Mouse (Mus musculus): ENCODE measurements around the gene Trim38. TPM values are rescaled to one million over a fixed set of nuclear protein-coding genes. Genes with fewer than 3 reads are reported as not detected.

The Trim38 gene
- total and polyA plus RNA-seq, 3 experiments = 0.11 TPM; not detected in 2

DNA sequence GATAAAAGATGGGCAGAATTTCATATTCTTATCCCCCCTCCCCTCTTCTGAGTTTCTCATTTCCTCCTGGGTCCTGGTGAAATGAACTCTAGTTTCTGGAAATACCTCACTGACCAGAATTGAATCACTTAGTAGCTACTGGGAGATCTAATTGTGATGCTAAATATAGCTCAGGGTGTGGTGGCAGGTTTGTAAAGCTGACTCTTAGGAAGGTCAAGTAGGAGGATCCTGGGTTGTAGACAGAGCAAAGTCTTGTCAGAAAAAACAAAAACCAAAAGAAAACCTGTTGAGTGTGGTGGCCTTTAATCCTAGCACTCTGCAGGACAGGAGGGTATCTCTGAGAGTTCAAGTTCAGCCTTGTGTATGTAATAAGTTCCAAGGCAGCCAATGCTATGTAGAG, 27.7 kb upstream of the Trim38 start:
- Histone ChIP-seq H3K27ac (ENCODE audit: insufficient read depth, low read depth) (0 out of 2 replicates have a peak overlapping the region, but pooled peaks have one; percentile 10), H3K4me1 (ENCODE audit: control insufficient read depth in 1 of 2, insufficient read depth in 2 of 2) (peaks cover 3 to 29% of the 10 kb centered on the region in 2 experiments; a peak in 3 of 4 replicates), H3K27me3 (replicated peaks) (no peaks in the 10 kb centered on the region), H3K36me3 (replicated peaks in 1 of 2; ENCODE audit: control insufficient read depth in 1 of 2, insufficient read depth in 1 of 2, low read length in 1 of 2) (no peaks in the 10 kb centered on the region), H3K4me3 (replicated peaks in 1 of 3; ENCODE audit: low read depth in 2 of 3, low read length in 2 of 3, poor library complexity in 1 of 3) (no peak overlapping the region), H3K4me2 (ENCODE audit: insufficient read depth, low read depth, poor library complexity, severe bottlenecking) (peak overlapping the region; percentile 71), H3K9me3 (replicated peaks; ENCODE audit: low read length) (no peaks in the 10 kb centered on the region), H3K79me2 (replicated peaks; ENCODE audit: control insufficient read depth, extremely low read depth, insufficient read depth, poor library complexity, severe bottlenecking) (no peaks in the 10 kb centered on the region), H3K9ac (ENCODE audit: insufficient read depth, low read depth) (peak overlapping the region; percentile 69)
- peak; percentile 40 for DNase-seq (ENCODE audit: extremely low read depth)
- in situ Hi-C loops (cut with MboI; ENCODE audit: low pct_ligation_motif_present, low pct_unique_long_range_greater_than_20kb, low sequenced_read_pairs) = no loop called here
- no peak for TF ChIP-seq MYC (IDR thresholded peaks at IDR 0.05; ENCODE audit: low read depth, low read length)
- peak; percentile 49; the same call in 1 of the 2 replicates for TF ChIP-seq MEF2A (IDR thresholded peaks at IDR 0.05; ENCODE audit: borderline replicate concordance, low read depth, low read length)
- dilution Hi-C loops (cut with MboI; ENCODE audit: extremely low pct_ligation_motif_present, extremely low pct_unique_long_range_greater_than_20kb, low sequenced_read_pairs) = loop anchor here (10.0 kb wide), 1 partner anchor 47 kb away; the partner anchor contains the start of genes Hist1h1t and Hist1h4c

DNA sequence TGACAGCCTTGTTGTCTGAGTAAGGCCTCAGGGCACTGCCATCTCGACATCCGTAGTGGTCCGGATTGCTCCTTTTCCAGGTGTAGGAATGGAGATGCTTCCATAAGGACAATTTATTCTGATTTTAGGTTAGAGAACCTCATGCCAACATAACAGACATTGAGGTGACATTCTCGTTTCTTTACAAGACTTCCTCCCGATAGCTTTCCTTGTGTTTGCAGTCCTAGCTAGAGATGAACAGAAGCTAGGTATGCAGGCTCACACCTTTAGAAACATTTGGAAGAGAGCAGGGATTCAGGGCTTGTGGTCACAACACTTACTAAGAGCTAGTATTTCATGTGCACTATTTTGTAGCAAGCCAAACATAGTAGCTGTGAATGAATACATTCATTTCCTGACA, 26.5 kb upstream of the Trim38 start:
- H3K36me3 ChIP-seq (replicated peaks in 1 of 2; ENCODE audit: control insufficient read depth in 1 of 2, insufficient read depth in 1 of 2, low read length in 1 of 2) = no peaks in the 10 kb centered on the region
- H3K27me3 ChIP-seq (replicated peaks) = no peaks in the 10 kb centered on the region
- in situ Hi-C loops (cut with MboI; ENCODE audit: low pct_ligation_motif_present, low pct_unique_long_range_greater_than_20kb, low sequenced_read_pairs) = no loop called here
- H3K4me3 ChIP-seq (replicated peaks in 1 of 3; ENCODE audit: low read depth in 2 of 3, low read length in 2 of 3, poor library complexity in 1 of 3) = no peak overlapping the region
- peaks cover 3 to 27% of the 10 kb centered on the region in 2 experiments; a peak in 3 of 4 replicates for H3K4me1 ChIP-seq (ENCODE audit: control insufficient read depth in 1 of 2, insufficient read depth in 2 of 2)
- H3K4me2 ChIP-seq (ENCODE audit: insufficient read depth, low read depth, poor library complexity, severe bottlenecking) = no peak overlapping the region
- no peaks in the 10 kb centered on the region for H3K9me3 ChIP-seq (replicated peaks; ENCODE audit: low read length)
- no peaks in the 10 kb centered on the region for H3K79me2 ChIP-seq (replicated peaks; ENCODE audit: control insufficient read depth, extremely low read depth, insufficient read depth, poor library complexity, severe bottlenecking)
- dilution Hi-C loops (cut with MboI; ENCODE audit: extremely low pct_ligation_motif_present, extremely low pct_unique_long_range_greater_than_20kb, low sequenced_read_pairs) = loop anchor here (10.0 kb wide), 1 partner anchor 48 kb away; the partner anchor contains the start of genes Hist1h1t and Hist1h4c
- TF ChIP-seq JUN (IDR thresholded peaks at IDR 0.05; ENCODE audit: insufficient read depth, low read depth, low read length) (no peak), PAX5 (IDR thresholded peaks at IDR 0.05; ENCODE audit: low read length) (no peak), MAZ (IDR thresholded peaks at IDR 0.05; ENCODE audit: low read depth, low read length) (no peak), POLR2AphosphoS2 (IDR thresholded peaks at IDR 0.05; ENCODE audit: low read depth, low read length) (no peak), CHD2 (IDR thresholded peaks at IDR 0.05; ENCODE audit: low read length) (no peak), BHLHE40 (IDR thresholded peaks at IDR 0.05; ENCODE audit: low read depth, low read length) (no peak), TCF12 (IDR thresholded peaks at IDR 0.05; ENCODE audit: low read depth, low read length) (no peak), RAD21 (IDR thresholded peaks at IDR 0.05; ENCODE audit: low read depth, low read length) (no peak), MXI1 (IDR thresholded peaks at IDR 0.05; ENCODE audit: low read depth, low read length) (no peak), KAT2A (IDR thresholded peaks at IDR 0.05; ENCODE audit: insufficient replicate concordance, low read length) (no peak), GABPA (IDR thresholded peaks at IDR 0.05; ENCODE audit: insufficient replicate concordance, low read depth, low read length) (no peak), CHD1 (IDR thresholded peaks at IDR 0.05; ENCODE audit: low read depth, low read length) (no peak), NELFE (IDR thresholded peaks at IDR 0.05; ENCODE audit: low read depth, low read length) (no peak), SMC3 (IDR thresholded peaks at IDR 0.05; ENCODE audit: low read depth, low read length) (no peak), CTCF (conservative IDR thresholded peaks at IDR 0.05 in 1 of 2, IDR thresholded peaks at IDR 0.05 in 1 of 2; ENCODE audit: low read depth in 2 of 2, low read length in 2 of 2) (no peak), HCFC1 (IDR thresholded peaks at IDR 0.05; ENCODE audit: low read depth, low read length) (no peak), EP300 (IDR thresholded peaks at IDR 0.05; ENCODE audit: low read length) (no peak), ELF1 (IDR thresholded peaks at IDR 0.05; ENCODE audit: low read depth, low read length) (no peak), MEF2A (IDR thresholded peaks at IDR 0.05; ENCODE audit: borderline replicate concordance, low read depth, low read length) (no peak)
- peak overlapping the region; percentile 69 for H3K27ac ChIP-seq (ENCODE audit: insufficient read depth, low read depth)
- H3K9ac ChIP-seq (ENCODE audit: insufficient read depth, low read depth) = no peak overlapping the region; the same call in 1 of the 2 replicates
- DNase-seq (ENCODE audit: extremely low read depth) = peak; percentile 29
